Mouse (Mus musculus) lung, adult 18-20 months (tissue): ENCODE measurements at regions not wholly inside any gene's neighbourhood (a gene's known extent, or its start where the extent isn't known, plus 50 kb on each side); places are given as distances from the start of the nearest gene placed in this dataset.
"Not testable (repeated sequence)": the region's sequence is repeated elsewhere in the genome, so short reads cannot be mapped to it uniquely, and the experiment has no call there.

Experiments used
- DNase-seq, 2 experiments: peaks; one replicate each; pipeline ENCODE4 v3.0.0; 2022; ENCODE audit warnings: mixed read lengths in 2 of 2

DNA sequence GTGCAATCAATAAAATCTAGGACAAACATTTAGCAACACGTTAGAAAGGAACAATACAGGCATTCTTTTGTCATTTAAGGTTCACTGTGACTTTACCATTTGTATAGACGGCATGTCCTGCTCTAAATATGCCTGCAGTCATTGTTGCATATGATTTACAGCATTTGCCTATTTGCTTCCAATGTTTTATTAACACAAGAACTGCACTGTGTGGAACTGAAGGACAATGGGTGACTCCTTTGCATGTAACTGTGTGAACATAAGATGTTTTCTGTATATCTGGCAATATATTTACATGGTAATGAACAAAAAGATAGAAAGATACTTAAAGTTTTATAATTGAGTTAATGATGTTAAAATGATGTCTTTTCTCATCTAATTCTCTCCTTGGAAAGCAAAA, 57.1 kb downstream of the Pou4f1 start:
- DNase-seq = no peak

DNA sequence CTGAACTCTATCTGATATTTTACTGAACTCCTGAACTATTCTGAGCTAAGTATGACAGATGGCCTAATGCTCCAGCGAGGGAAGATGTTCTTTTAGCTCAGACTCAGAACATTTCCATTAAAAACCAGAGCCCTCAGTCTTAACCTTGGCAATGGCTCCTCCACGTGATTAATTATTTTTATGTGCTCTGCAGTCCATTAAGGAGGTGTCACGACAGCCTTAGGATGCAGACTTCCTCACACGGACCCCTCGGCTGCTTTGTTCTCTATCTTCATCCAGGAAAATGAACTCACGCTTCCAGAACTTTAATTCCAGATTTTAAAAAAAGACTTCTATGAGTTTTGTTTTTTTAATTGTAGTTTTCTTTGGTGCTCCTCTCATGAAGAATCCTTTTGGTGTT, 57.5 kb downstream of the Pou4f1 start:
- no peak for DNase-seq

- DNase-seq = no peak
These were observed 61.7 kb downstream of the Pou4f1 start for GRCm38 (mm10) chr14:104406062-104406461.

GRCm38 (mm10) chr14:104389297-104390071, 78.3 kb downstream of the Pou4f1 start:
- DNase-seq = no peak

- no peak for DNase-seq
These were observed 78.9 kb downstream of the Pou4f1 start for GRCm38 (mm10) chr14:104388879-104389278.

- no peak for DNase-seq
These were observed 86.8 kb downstream of the Pou4f1 start for GRCm38 (mm10) chr14:104380986-104381385.

- DNase-seq = no peak
These were observed 95.0 kb downstream of the Pou4f1 start for GRCm38 (mm10) chr14:104372776-104373175.

DNA sequence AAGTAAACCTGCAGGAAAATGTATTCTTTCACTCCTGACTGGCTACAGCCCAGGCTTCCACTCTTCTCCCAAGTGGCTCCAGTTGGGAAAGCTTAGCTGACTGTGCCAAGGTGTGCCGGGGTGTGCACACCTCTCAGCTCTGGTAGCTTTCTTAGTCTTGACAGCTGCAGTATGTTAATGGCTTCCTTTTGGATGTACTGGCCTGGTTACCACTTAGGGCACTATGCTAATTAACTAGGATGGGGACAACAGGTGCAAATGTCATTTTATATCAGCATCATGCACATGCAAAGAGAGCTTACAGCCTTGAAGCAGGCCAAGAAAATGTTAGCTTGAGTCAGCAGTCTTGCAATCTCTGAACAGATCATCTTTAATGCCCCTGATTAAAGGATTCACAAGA, 111.2 kb downstream of the Pou4f1 start:
- DNase-seq = no peak

- not testable (repeated sequence) for DNase-seq
These were observed 131.0 kb downstream of the Pou4f1 start for GRCm38 (mm10) chr14:104336783-104337182.

DNA sequence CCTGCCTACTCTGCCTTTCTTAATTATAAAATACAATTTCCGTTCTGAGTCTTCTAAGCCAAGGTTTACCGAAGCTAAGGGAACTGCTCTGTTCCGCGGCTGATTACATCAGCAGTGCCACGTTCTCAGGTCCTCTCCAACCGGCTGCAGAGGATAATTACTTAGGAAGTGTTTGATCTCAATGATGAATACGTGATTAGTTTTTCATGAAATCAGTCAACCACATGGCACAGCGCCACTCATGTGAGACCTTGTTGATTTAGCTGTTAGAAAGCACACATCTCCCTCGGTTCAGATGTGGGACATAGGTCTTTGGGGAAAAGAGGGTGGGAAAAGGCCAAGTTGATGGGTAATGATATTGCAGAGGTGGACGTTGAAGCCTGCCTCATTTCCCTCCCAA, 141.7 kb downstream of the Pou4f1 start:
- no peak for DNase-seq

GRCm38 (mm10) chr14:104300141-104300540, 167.7 kb downstream of the Pou4f1 start:
- DNase-seq = no peak

GRCm38 (mm10) chr14:104298312-104298711, 169.5 kb downstream of the Pou4f1 start:
- no peak for DNase-seq

DNA sequence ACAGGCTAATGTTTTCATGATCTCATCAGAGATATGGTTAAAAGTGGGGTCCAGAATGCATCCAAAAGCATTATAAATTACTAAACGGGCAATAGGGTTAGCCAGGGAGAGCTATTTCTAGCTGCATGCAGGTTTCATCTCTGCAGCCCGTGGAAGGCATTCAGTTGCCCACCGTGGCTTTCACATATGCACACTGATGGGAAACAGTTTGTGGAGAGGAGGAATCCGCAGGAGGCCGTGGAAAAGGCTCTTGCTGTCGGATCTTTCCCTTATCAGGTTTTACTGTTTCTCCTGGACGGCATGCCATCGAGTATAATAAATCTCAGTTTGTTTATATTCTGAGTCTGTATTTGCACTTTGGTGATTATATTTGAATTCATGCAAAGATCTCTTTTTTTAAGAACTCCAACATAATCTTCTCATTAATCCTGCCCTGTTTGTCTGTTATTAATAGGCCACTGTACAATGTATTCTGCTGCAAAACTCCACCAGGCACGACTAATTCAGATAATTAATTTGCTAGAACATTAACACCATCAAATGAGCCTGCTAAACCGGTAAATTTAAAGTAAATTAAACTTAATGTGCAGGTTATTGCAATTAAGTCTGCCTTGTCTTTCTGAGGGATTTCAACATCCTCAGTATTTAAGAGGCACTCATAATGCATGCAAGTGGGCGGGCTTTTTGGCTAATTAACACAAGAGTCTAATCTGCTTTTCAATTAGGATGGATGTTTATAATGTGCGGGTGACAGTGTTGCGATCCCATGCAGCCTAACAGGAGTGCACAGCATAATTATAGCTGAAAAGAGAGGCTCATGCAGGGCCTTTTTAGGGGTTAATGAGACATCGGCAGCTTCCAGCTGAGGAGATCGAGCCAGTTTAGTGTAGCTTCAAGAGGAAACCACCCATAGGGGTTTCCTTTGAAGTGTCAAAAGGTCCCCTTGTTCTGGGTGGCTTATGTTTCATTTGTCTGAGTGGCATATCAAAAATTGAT, 170.2 kb downstream of the Pou4f1 start:
- DNase-seq = no peak

DNA sequence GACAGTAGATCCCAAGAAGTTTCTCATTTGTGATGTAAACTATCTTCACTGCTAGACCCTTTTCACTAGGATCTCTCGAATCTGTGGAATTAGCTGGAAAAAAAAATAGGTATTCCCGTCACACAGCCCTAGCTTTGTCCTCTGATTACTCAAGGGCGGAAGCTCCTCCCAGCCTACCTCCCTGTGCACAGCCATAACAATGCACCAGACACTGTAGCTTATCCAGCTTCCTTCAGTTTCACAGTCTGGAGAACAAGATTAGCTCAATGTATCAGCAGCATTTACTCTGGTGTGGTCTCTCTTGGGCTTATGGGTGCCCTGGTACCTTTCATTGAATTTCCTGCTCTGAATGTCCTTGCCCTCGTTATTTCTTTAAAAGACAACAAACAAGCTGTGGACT, 174.0 kb downstream of the Pou4f1 start:
- no peak for DNase-seq

DNA sequence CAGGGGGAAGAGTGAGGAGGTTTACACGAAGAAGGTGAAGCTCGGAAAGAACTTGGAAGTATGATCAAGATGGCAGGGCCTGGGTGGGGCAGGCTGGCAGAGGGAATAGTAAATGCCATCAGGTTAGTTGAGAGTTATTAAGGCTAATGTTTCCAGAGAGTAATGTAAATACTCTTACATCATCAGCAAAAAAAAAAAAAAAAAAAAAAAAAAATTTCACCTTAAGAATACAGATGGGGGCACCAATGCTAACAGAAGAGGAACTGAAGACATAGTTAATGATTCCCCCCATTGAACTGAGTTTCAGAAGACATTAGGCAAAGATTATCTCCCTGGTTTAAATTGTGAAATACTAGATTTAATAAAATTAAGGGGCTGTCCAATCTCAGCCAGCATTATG, 174.7 kb downstream of the Pou4f1 start:
- no peak for DNase-seq

GRCm38 (mm10) chr14:104280353-104280752, 187.4 kb downstream of the Pou4f1 start:
- DNase-seq = no peak

- no peak for DNase-seq
These were observed 187.9 kb downstream of the Pou4f1 start for GRCm38 (mm10) chr14:104279890-104280289.

GRCm38 (mm10) chr14:104274752-104275151, 193.0 kb downstream of the Pou4f1 start:
- DNase-seq = no peak

- no peak for DNase-seq
These were observed 202.7 kb downstream of the Pou4f1 start for GRCm38 (mm10) chr14:104264919-104265764.

DNA sequence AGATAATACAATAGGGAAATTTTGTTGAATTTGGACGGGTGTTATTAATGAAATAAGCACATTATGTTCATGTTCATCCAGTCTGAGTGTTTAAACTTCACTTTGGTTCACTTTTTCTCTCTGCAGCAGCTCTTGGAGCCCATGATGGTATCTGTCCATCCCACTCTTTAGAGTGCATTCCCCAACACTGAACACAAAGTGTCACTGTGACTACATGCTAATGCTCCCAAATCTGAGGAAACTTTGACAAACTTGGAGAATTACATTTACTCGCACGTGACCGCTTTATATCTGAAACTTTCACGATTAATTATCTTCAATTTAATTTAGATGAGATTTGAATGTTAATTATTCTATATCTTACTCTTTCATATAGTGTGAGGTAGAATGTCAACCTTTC, 250.8 kb downstream of the Pou4f1 start:
- no peak for DNase-seq

DNA sequence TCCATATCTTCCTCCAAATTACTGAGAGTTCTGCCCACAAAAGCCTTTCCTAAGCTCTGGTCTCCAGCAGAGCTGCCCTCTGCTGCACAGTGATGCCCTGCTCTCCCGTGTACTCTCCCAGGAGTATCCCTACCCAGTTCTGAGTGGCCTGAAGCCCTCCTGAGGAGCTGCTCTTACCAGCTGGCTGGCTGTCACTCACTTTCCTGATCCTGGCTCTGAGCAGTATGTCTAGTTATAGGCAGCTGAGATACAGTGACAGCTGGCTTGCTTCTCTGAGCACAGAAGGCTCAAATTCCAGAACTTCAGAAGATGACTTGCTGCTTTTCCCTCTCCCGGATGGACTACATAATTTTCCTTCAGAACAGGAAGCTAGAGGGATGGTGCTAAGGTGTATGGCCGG, 257.1 kb downstream of the Pou4f1 start:
- no peak for DNase-seq

DNA sequence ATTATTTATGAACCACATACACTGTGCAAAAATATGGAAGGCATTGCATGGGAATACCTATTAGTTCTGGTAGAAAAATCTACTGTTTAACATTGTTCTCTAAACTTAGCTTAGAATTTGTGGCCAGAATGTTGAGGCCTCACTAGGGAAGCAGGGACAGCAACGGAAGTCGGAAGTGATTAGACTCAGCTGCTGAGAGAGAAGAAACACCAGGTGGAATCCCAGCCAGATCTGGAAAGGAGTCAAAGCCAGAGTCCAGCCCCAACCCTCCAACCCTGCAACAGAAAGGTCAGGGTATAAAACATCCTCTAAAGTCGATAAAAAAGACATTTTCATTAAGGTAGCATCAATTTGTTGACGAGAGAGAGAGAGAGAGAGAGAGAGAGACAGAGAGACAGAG, 258.9 kb downstream of the Pou4f1 start:
- DNase-seq = no peak
